Mouse (Mus musculus) left cerebral cortex, adult 6 months (tissue): ENCODE data around the gene Prr29. TPM values are rescaled to one million over a fixed set of nuclear protein-coding genes. Genes with fewer than 3 reads are reported as not detected.

ENCODE experiments used
- long read RNA-seq, 2 experiments: library from polyadenylated mRNA; unstranded; transcript quantifications; one replicate each; pipeline ENCODE4 v2.0.0; 2019 to 2020
- polyA plus RNA-seq: library from polyadenylated mRNA; unstranded; fragments of <200 nt; fragmentation: Nextera tagmentation; gene quantifications from 2 replicates; pipeline ENCODE4 v1.2.3, GENCODE M21; 2021

Gene Prr29
- 0.14 TPM in 1 of 2 replicates, not detected in the other for polyA plus RNA-seq
- long read RNA-seq, experiment 1: 0 reads
- long read RNA-seq, experiment 2: 0 reads

GRCm38 (mm10) chr11:106365366-106365765 lies at the start of gene Prr29:
TSS of gene Prr29 (plus strand) at chr11:106365472.

GRCm38 (mm10) chr11:106353188-106353587 lies 12.1 kb upstream of the Prr29 start, which contains the start of gene Scn4a:
TSS of gene Scn4a (minus strand) at chr11:106353288.

GRCm38 (mm10) chr11:106387791-106388216 lies 22.5 kb downstream of the Prr29 start, which contains the start of gene Icam2:
TSS of gene Icam2 (minus strand) at chr11:106388075.

Other genes starting within 250 kb of the Prr29 start
- gene Gm10840, start 204.6 kb upstream of the Prr29 start, polyA plus RNA-seq: 1.2 and 1.3 TPM in 2 replicates
- gene Limd2, start 204.6 kb upstream of the Prr29 start, polyA plus RNA-seq: 118 and 131 TPM in 2 replicates
- gene Strada, start 163.3 kb upstream of the Prr29 start, polyA plus RNA-seq: 10.1 and 14.2 TPM in 2 replicates
- 38.3 and 50.3 TPM in 2 replicates for gene Ccdc47, start 149.1 kb upstream of the Prr29 start, polyA plus RNA-seq
- gene Ddx42, start 148.5 kb upstream of the Prr29 start, polyA plus RNA-seq: 20.1 and 21.6 TPM in 2 replicates
- gene Ftsj3, start 109.4 kb upstream of the Prr29 start, polyA plus RNA-seq: 7.4 TPM in 2 replicates
- 497 and 551 TPM in 2 replicates for gene Psmc5, start 109.3 kb upstream of the Prr29 start, polyA plus RNA-seq
- 1.1 and 6.7 TPM in 2 replicates for gene Smarcd2, start 92.5 kb upstream of the Prr29 start, polyA plus RNA-seq
- 0.04 TPM in 1 of 2 replicates, not detected in the other for gene Tcam1, start 88.8 kb upstream of the Prr29 start, polyA plus RNA-seq
- gene Gh, start 63.6 kb upstream of the Prr29 start, polyA plus RNA-seq: not detected in 2 replicates
- 0.79 and 1.1 TPM in 2 replicates for gene Cd79b, start 50.7 kb upstream of the Prr29 start, polyA plus RNA-seq
- gene Scn4a, start 12.2 kb upstream of the Prr29 start, polyA plus RNA-seq: not detected in 2 replicates
- gene Icam2, start 22.6 kb downstream of the Prr29 start, polyA plus RNA-seq: 4.0 and 5.3 TPM in 2 replicates
- 0.91 and 1.2 TPM in 2 replicates for gene Ern1, start 122.4 kb downstream of the Prr29 start, polyA plus RNA-seq
- gene Tex2, start 248.0 kb downstream of the Prr29 start, polyA plus RNA-seq: 27.4 and 29.3 TPM in 2 replicates